Mouse (Mus musculus) stomach, embryonic 15.5 days (tissue): ENCODE data around the gene Ncoa4. TPM values are rescaled to one million over a fixed set of nuclear protein-coding genes. Genes with fewer than 3 reads are reported as not detected.
"Not testable (repeated sequence)": the region's sequence is repeated elsewhere in the genome, so short reads cannot be mapped to it uniquely, and the experiment has no call there.

Experiments used
- ATAC-seq: fragments of 200-750 bp; cut with Nextera tagmentation; 2 replicates; pipeline ENCODE4 v1.8.0; 2017; ENCODE audit warnings: low read depth, moderate number of reproducible peaks, moderate TSS enrichment; ENCODE audit not compliant: insufficient read depth, low FRiP score
- H3K27ac ChIP-seq: fragments of 300-500 bp; sonication (generic); 2 replicates; pipeline ENCODE4 v1.5.1; 2015; ENCODE audit warnings: mild to moderate bottlenecking, inconsistent platforms
- H3K27me3 ChIP-seq: fragments of 300-500 bp; sonication (generic); replicated peaks from 2 replicates; pipeline ENCODE4 v1.6.1; 2015; ENCODE audit warnings: inconsistent platforms
- H3K36me3 ChIP-seq: fragments of 300-500 bp; sonication (generic); 2 replicates; pipeline ENCODE4 v1.6.1; 2015; ENCODE audit warnings: inconsistent platforms
- H3K4me1 ChIP-seq: fragments of 300-500 bp; sonication (generic); 2 replicates; pipeline ENCODE4 v1.6.1; 2015; ENCODE audit warnings: inconsistent platforms
- H3K4me2 ChIP-seq: fragments of 300-500 bp; sonication (generic); 2 replicates; pipeline ENCODE4 v1.6.1; 2015; ENCODE audit warnings: mild to moderate bottlenecking, inconsistent platforms
- H3K4me3 ChIP-seq: fragments of 300-500 bp; sonication (generic); replicated peaks from 2 replicates; pipeline ENCODE4 v1.5.1; 2015; ENCODE audit warnings: inconsistent platforms
- H3K9ac ChIP-seq: fragments of 300-500 bp; sonication (generic); 2 replicates; pipeline ENCODE4 v1.6.1; 2015; ENCODE audit warnings: inconsistent platforms
- H3K9me3 ChIP-seq: fragments of 300-500 bp; sonication (generic); 2 replicates; pipeline ENCODE4 v1.6.1; 2016; ENCODE audit warnings: inconsistent platforms
- WGBS: fragments of 180-500 bp; shearing (Covaris S2); methylation state at CpG from one replicate; pipeline ENCODE4 v1.1.7; 2015; 5-methylcytosine and 5-hydroxymethylcytosine counted together
- polyA plus RNA-seq: library from polyadenylated mRNA; unstranded; fragments of >200 nt; fragmentation: Nextera tagmentation; extraction: Ambion mirVana; gene quantifications from 2 replicates; pipeline ENCODE4 v1.2.1, GENCODE M21; 2015

Gene Ncoa4
- polyA plus RNA-seq, 1 experiment from 2014 or later: 136 TPM

DNA sequence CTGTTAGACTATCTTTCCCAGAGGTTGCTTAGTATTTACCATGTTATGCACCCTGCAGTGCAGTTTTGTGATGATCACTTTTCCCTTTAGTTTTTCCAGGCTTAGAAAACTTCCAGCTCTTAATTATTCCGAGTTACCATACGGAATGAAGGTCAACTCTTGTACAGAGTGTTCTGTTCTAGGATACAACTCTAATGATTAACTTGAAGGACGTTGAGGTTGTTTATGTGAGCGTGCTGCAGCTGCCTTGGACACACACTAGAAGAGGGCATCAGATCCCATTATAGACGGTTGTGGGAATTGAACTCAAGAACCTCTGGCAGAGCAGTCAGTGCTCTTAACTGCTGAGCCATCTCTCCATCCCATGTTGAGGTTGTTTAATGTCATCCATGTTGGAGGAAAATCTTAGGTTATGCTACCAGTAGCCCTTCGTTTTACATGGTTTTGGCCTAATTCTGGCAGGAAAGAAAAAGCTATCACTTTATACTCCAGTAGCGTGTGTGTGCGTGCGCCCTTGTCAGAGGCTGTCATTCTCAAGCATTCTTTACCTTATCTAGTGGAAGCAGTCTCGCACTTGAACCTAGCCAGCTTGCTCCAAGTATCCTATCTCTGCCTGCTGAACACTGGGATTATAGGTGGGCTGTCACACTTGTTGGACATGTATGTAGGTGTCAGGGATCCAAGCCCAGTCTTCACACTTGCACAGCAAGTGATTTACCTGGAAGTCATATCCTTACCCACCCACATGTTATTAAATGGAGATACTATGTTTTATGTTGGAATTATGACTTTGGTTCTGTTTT, 19.9 kb downstream of the Ncoa4 start:
- Histone ChIP-seq H3K9ac (no peak overlapping the region), H3K27me3 (no peaks in the 10 kb centered on the region), H3K4me1 (no peaks in the 10 kb centered on the region), H3K4me2 (no peak overlapping the region), H3K4me3 (no peak overlapping the region), H3K27ac (no peak overlapping the region), H3K36me3 (peaks cover 29% of the 10 kb centered on the region), H3K9me3 (no peaks in the 10 kb centered on the region)
- WGBS: 88% methylated on average over 10 of the region's 10 CpGs
- ATAC-seq: no peak

DNA sequence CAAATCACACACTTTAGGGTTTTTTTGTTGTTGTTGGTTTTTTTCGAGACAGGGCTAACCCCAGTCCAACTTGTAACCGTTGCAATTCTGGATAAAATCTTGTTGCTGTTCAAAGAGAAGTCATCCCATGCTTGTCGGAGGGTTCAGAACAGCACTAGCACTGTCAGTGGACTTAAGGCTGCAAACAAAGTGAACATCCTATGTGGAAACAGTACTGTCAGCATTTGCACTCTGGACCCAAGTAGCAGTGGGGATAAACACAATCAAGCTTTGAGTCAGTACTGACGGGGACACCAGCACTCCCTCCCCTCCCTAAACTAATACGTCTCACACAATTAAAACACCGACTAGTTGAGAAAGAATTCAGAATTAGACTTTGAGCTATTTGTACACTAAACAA, 21.2 kb downstream of the Ncoa4 start:
- H3K27me3 ChIP-seq: no peaks in the 10 kb centered on the region
- no peaks in the 10 kb centered on the region for H3K9me3 ChIP-seq
- ATAC-seq: no peak
- peaks cover 26% of the 10 kb centered on the region for H3K36me3 ChIP-seq
- H3K27ac ChIP-seq: no peak overlapping the region
- no peak overlapping the region for H3K4me3 ChIP-seq
- no peak overlapping the region for H3K9ac ChIP-seq
- H3K4me2 ChIP-seq: no peak overlapping the region
- 87% methylated on average over 6 of the region's 6 CpGs for WGBS
- no peaks in the 10 kb centered on the region for H3K4me1 ChIP-seq

DNA sequence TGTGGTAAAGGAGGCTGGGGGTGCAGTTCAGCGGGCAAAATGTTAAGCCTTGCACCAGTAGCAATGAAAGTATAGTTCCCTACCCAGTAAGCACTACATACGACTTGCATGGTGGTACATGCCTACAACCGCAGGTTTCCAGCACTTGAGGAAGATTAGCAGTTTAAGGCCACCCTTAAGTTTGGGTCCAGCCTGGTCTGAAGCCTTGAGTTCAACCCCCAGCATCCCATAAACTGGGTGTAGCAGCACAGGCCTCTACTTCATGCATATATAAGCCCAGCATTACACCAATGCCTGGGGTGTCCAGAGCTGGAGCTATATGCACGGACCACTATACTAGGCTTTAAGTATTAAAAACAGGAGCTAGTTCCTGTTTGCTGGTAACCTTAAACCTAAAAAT, 24.2 kb downstream of the Ncoa4 start:
- H3K27me3 ChIP-seq: no peaks in the 10 kb centered on the region
- no peaks in the 10 kb centered on the region for H3K4me1 ChIP-seq
- peaks cover 46% of the 10 kb centered on the region for H3K36me3 ChIP-seq
- no peak overlapping the region for H3K27ac ChIP-seq
- no peak overlapping the region for H3K4me2 ChIP-seq
- H3K4me3 ChIP-seq: no peak overlapping the region
- ATAC-seq: no peak
- WGBS: 94% methylated on average over 4 of the region's 4 CpGs
- no peak overlapping the region for H3K9ac ChIP-seq
- no peaks in the 10 kb centered on the region for H3K9me3 ChIP-seq

DNA sequence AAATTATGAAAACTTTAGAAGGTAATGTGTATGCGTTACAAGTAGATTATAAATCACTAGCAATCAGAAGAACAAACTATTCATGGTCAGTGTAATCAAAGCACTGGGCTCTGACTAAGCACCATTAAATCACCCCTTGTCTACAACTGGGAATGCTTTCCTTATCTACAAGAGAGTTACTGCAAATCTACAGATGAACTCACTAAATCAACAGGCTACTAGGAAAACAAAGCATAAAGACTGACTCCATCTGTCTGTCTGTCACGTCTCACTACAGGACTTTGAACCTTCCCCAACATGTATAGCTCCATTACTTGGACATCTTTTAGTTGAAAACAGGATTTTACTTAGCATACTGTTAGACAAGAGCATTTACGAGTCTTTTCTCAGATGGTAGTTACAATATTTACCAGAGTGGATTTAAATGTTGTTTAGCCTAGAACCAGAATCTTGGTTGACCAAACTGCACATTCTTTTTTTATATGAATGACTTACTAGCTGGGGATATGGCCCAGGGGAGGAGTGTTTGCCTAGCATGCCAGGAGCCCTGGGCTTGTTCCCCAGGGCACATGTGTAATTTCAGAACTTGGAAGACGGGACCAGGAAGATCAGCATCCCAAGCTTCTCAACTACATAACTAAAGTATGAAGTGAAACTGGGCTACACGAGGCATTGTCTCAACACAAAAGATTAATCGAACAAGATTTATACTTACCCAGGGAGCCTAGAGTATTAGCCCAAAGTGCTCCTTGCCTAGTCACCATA, 31.1 kb downstream of the Ncoa4 start:
- peaks cover 30% of the 10 kb centered on the region for H3K36me3 ChIP-seq
- H3K4me2 ChIP-seq: no peak overlapping the region
- no peak for ATAC-seq
- no peaks in the 10 kb centered on the region for H3K9me3 ChIP-seq
- H3K4me1 ChIP-seq: no peaks in the 10 kb centered on the region
- no peaks in the 10 kb centered on the region for H3K27me3 ChIP-seq
- no peak overlapping the region for H3K4me3 ChIP-seq
- no peak overlapping the region for H3K9ac ChIP-seq
- WGBS: 75% methylated on average over 6 of the region's 6 CpGs
- no peak overlapping the region for H3K27ac ChIP-seq

DNA sequence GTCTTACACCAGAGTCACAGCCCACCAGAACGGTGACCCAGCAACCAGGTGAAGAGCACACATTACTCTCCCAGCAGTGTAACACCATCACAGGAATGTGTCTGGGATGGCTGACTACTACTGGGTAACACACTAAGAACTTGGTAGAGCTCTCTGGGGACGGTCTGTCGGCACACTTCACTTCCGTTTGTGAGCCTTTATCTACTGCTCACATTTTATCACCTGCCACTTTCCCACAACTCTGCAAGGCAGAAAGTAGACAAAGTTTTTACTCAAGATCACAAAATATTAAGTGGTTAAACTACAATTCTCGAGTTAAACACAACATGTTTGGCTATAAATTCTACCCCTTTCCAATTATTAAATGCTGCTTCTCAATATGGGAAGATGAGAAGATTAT, 32.3 kb downstream of the Ncoa4 start:
- H3K9me3 ChIP-seq: no peaks in the 10 kb centered on the region
- H3K36me3 ChIP-seq: peaks cover 31% of the 10 kb centered on the region

DNA sequence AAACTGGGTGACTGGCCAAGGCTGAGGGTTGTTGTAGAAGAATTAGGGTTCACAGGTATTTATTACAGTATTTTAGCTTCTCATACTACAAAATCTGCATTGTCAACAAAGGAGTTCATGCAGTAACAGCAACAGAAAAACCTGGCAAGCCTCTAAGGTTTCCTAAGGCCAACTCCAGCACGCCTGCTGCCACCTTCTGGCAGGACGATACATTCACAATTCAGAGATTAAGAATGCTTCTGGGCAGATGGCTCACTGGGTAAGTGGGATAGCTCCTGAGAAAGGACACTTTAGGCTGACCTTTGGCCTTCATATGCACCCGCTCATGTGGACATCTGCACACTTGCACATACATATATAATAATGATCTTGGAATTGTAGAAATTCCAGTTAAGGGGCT, 32.8 kb downstream of the Ncoa4 start:
- WGBS: 32% methylated on average over 3 of the region's 3 CpGs
- H3K9me3 ChIP-seq: no peaks in the 10 kb centered on the region
- H3K4me1 ChIP-seq: no peaks in the 10 kb centered on the region
- no peak for ATAC-seq
- no peak overlapping the region for H3K27ac ChIP-seq
- no peaks in the 10 kb centered on the region for H3K27me3 ChIP-seq
- no peak overlapping the region for H3K4me3 ChIP-seq
- H3K4me2 ChIP-seq: no peak overlapping the region
- H3K36me3 ChIP-seq: peaks cover 30% of the 10 kb centered on the region
- no peak overlapping the region for H3K9ac ChIP-seq

More for the DNA sequence above, 32.3 kb downstream of the Ncoa4 start:
- no peak overlapping the region for H3K4me3 ChIP-seq
- no peaks in the 10 kb centered on the region for H3K27me3 ChIP-seq
- ATAC-seq: no peak
- no peak overlapping the region for H3K4me2 ChIP-seq
- no peaks in the 10 kb centered on the region for H3K4me1 ChIP-seq
- H3K27ac ChIP-seq: no peak overlapping the region
- 85% methylated on average over 5 of the region's 5 CpGs for WGBS
- no peak overlapping the region for H3K9ac ChIP-seq

DNA sequence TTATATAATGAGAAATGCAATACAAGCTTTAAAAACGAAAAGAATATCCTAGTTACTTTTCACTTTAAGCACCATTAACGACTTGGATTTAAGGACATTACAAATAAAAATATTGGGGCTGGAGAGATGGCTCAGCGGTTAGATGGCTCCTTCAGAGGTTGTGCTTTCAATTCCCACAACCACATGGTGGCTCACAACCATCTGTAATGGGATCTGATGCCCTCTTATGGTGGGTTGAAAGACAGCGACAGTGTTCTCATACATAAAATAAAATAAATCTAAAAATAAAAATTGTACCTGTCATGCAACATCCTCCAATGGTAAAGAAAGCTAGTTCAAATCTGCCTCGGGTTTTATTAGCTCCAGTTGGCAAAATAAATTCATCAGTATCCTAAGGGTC, 33.9 kb downstream of the Ncoa4 start:
- ATAC-seq, H3K27me3 ChIP-seq, H3K27ac ChIP-seq, H3K4me3 ChIP-seq, H3K4me2 ChIP-seq, H3K9ac ChIP-seq, H3K9me3 ChIP-seq, H3K4me1 ChIP-seq: not testable (repeated sequence)
- 78% methylated on average over 5 of the region's 5 CpGs for WGBS
- H3K36me3 ChIP-seq: peaks cover 23% of the 10 kb centered on the region

DNA sequence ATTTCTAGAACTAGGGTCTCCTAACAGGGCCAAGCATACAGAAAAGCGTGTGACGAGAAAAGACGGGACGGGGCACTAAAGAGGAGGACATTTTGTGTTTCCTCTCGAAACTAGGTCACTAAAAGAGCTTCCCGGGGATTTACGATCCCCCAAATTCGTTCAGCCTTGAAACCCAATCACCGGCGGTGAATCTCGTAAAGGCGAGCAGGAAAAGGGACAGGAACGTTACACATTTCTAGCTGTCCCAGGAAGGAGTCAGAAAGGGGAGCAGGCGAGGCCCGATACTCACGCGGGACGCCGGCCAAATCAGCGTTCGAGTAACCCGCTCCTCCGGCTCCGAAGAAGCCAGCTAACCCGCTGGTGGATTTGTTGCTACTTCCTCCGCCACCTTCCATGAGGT, 41.7 kb downstream of the Ncoa4 start:
- under 1% methylated on average over 26 of the region's 26 CpGs for WGBS
- peaks cover 12% of the 10 kb centered on the region for H3K36me3 ChIP-seq
- H3K4me1 ChIP-seq: peaks cover 21% of the 10 kb centered on the region
- peak overlapping the region; percentile 98 for H3K4me3 ChIP-seq
- no peak for ATAC-seq
- peak overlapping the region; percentile 79 for H3K27ac ChIP-seq
- peak overlapping the region; percentile 98 for H3K9ac ChIP-seq
- H3K9me3 ChIP-seq: no peaks in the 10 kb centered on the region
- H3K4me2 ChIP-seq: peak overlapping the region; percentile 64
- H3K27me3 ChIP-seq: no peaks in the 10 kb centered on the region

DNA sequence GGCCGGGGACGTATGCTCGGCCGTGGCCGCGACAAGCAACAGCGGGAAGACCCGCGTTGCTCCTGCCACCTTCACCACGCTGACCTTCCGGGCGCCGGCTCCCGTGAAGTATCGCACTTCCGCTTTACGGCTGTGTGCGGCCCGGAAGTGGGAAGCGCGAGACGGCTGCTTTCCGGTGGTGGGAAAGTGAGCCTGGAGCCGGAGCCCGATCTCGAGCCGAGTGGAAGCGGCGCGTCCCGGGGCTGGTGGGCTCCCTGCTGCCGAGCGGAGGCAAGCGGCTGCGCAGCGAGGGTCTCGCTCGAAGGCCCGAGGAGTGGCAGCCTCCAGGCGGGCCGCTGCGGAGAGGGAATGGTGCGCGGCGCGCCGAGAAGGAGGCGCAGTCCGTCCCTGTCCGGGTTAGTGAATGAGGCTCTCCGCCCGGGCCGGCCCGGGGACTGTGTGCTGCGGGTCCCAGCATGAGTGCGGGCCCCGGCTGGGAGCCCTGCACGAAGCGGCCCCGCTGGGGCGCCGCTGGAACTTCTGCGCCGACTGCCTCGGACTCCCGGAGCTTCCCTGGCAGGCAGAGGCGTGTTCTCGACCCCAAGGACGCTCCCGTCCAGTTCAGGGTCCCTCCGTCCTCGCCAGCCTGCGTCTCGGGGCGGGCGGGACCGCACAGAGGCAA, 42.3 kb downstream of the Ncoa4 start, which contains the start of the genes Timm23 and Parg:
TSS of gene Timm23 (minus strand) at position 108 of the 661 bp plus-strand sequence.
TSS of gene Parg (plus strand) at position 159 of the 661 bp plus-strand sequence.
- peak within 1 kb of the TSS; percentile 79 for H3K27ac ChIP-seq
- WGBS: under 1% methylated on average over 77 of the region's 77 CpGs
- peak within 1 kb of the TSS; percentile 72 for H3K4me2 ChIP-seq
- no peaks in the 10 kb centered on the region for H3K27me3 ChIP-seq
- peak; percentile 92 for ATAC-seq
- H3K4me1 ChIP-seq: peaks cover 21% of the 10 kb centered on the region
- H3K36me3 ChIP-seq: peaks cover 9% of the 10 kb centered on the region
- H3K9ac ChIP-seq: peak within 1 kb of the TSS; percentile 98
- no peaks in the 10 kb centered on the region for H3K9me3 ChIP-seq
- H3K4me3 ChIP-seq: peak within 1 kb of the TSS; percentile 98

DNA sequence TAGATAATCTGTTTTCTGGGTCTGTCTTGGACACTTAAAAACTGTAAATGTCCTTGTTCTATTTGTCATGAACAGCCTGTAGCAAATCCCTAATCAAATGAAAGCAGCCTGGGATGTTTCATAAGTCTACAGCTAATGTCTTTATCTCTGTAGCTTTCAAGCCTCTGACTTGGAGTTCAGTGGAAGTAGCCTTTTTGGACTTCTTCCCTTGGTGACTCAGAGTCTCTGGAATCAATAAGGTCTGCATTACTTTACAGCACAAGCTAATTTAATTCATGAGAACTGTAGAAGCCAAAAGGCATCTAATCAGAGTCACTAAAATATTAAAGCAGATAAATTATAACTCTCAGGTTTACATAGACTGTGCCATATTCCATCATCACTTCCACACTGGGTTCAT, 66.9 kb downstream of the Ncoa4 start:
- Histone ChIP-seq H3K36me3 (no peaks in the 10 kb centered on the region), H3K4me2 (no peak overlapping the region), H3K9me3 (no peaks in the 10 kb centered on the region)

DNA sequence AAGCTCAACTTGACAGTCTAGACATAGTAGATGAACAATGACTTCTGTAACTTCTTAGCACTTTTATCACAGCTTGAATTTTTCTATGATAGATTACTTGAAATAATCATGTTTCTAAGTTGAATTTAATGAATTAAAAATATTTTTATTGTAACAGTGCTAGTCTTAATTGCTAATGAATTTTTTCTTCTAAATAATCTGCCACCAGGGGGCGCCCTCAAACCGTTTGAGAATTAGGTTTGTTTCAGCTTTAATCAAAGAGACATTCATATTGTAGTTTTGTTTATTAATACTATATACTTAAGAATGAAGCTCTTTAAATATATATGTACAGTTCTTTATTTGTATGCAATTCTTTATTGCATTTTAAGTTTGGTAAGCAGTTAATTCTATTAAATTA, 69.3 kb downstream of the Ncoa4 start:
- 1% methylated on average over 2 of the region's 2 CpGs for WGBS

More for the DNA sequence above, 66.9 kb downstream of the Ncoa4 start:
- no peak overlapping the region for H3K4me3 ChIP-seq
- no peaks in the 10 kb centered on the region for H3K4me1 ChIP-seq
- H3K27ac ChIP-seq: no peak overlapping the region
- H3K9ac ChIP-seq: no peak overlapping the region
- no peaks in the 10 kb centered on the region for H3K27me3 ChIP-seq
- no peak for ATAC-seq

More for the DNA sequence above, 69.3 kb downstream of the Ncoa4 start:
- ATAC-seq: no peak
- Histone ChIP-seq H3K9ac (no peak overlapping the region), H3K4me3 (no peak overlapping the region), H3K9me3 (no peaks in the 10 kb centered on the region), H3K27ac (no peak overlapping the region), H3K4me2 (no peak overlapping the region), H3K27me3 (no peaks in the 10 kb centered on the region), H3K4me1 (no peaks in the 10 kb centered on the region), H3K36me3 (no peaks in the 10 kb centered on the region)
